Comparison of ENCODE assay signal across 25 mouse cellular contexts in genomic region chr2:143666785-143667184, GRCm38 (mm10).
"Had no signal": no experiment of that assay in that cellular context is flagged by ENCODE, and none has a peak within 500 bp of the region (broad histone marks: within the 10 kb centered on the region; RNA-seq: fewer than 3 reads in every experiment).

No protein-coding gene starts in this region.

- H3K27me3 ChIP-seq: heart, embryonic 13.5 days; heart, embryonic 15.5 days; hindbrain, embryonic 13.5 days; hindbrain, embryonic 15.5 days; kidney, embryonic 15.5 days; limb, embryonic 13.5 days had no signal

- ATAC-seq: forebrain, postnatal 0 days; hindbrain, postnatal 0 days; intestine, embryonic 16.5 days had no signal

- H3K9ac ChIP-seq: forebrain, postnatal 0 days; heart, embryonic 13.5 days; heart, embryonic 15.5 days; hindbrain, embryonic 13.5 days; hindbrain, embryonic 15.5 days; kidney, embryonic 15.5 days; limb, embryonic 13.5 days had no signal

- H3K36me3 ChIP-seq: heart, embryonic 13.5 days; heart, embryonic 15.5 days; hindbrain, embryonic 13.5 days; hindbrain, embryonic 15.5 days; kidney, embryonic 15.5 days; limb, embryonic 13.5 days had no signal

- H3K4me1 ChIP-seq: heart, embryonic 13.5 days; heart, embryonic 15.5 days; hindbrain, embryonic 13.5 days; hindbrain, embryonic 15.5 days; kidney, embryonic 15.5 days; limb, embryonic 13.5 days had no signal

- H3K9me3 ChIP-seq: heart, embryonic 13.5 days; heart, embryonic 15.5 days; hindbrain, embryonic 13.5 days; hindbrain, embryonic 15.5 days; kidney, embryonic 15.5 days; limb, embryonic 13.5 days had no signal

- H3K4me2 ChIP-seq: heart, embryonic 11.5 days; heart, embryonic 13.5 days; heart, embryonic 15.5 days; hindbrain, embryonic 13.5 days; hindbrain, embryonic 15.5 days; kidney, embryonic 15.5 days; limb, embryonic 13.5 days had no signal

- H3K4me3 ChIP-seq: heart, adult 2 months; heart, embryonic 13.5 days; heart, embryonic 15.5 days; hindbrain, embryonic 13.5 days; hindbrain, embryonic 15.5 days; kidney, embryonic 15.5 days; limb, embryonic 13.5 days had no signal

- DNase-seq: forebrain, postnatal 0 days; gastrocnemius, postnatal 14 days; gastrocnemius, postnatal 36 days; heart, adult 11 months; heart, adult 2 months; heart, postnatal 14 days; heart, postnatal 36 days; kidney, adult 11 months; kidney, adult 2 months; kidney, adult 9 months; kidney, postnatal 14 days; kidney, postnatal 36 days; layer of hippocampus, adult 9-11 months; layer of hippocampus, postnatal 36 days; left cerebral cortex, postnatal 4 days had no signal

- H3K27ac ChIP-seq: heart, adult 2 months; heart, embryonic 13.5 days; heart, embryonic 15.5 days; hindbrain, embryonic 13.5 days; hindbrain, embryonic 15.5 days; hindbrain, postnatal 0 days; kidney, embryonic 15.5 days; kidney, postnatal 0 days; limb, embryonic 13.5 days had no signal
